Mouse (Mus musculus): ENCODE data around the gene Serinc4.

DNA sequence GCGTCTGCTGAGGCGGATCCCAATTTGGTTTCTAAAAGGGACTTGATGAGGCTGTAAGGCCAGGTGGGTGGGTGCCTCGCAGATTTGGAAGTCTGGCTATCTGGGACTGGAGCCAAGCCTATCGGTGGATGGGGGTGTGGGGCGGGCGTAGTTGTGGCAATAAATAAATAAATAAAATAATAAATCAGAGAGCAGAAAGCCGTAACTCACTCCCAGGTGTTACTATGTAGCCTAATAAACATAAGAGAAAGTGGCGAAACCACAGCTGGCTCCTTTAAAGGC lies 13.6 kb downstream of the Serinc4 start:
- TF ChIP-seq CTCF (IDR thresholded peaks at IDR 0.05; ENCODE audit: low read depth, low read length) = no peak
- no peak for TF ChIP-seq POLR2A (IDR thresholded peaks at IDR 0.05; ENCODE audit: extremely low read depth, insufficient read depth, low read length)
